Mouse (Mus musculus) spleen, postnatal 0 days (tissue): ENCODE results near the gene Glod5. TPM values are rescaled to one million over a fixed set of nuclear protein-coding genes. Genes with fewer than 3 reads are reported as not detected.

Source experiments
- polyA plus RNA-seq: library from polyadenylated mRNA; unstranded; fragments of >200 nt; fragmentation: Nextera tagmentation; extraction: Ambion mirVana; gene quantifications from 2 replicates; pipeline ENCODE4 v1.2.1, GENCODE M21; 2015

The Glod5 gene
- polyA plus RNA-seq = not detected in 2 replicates

DNA sequence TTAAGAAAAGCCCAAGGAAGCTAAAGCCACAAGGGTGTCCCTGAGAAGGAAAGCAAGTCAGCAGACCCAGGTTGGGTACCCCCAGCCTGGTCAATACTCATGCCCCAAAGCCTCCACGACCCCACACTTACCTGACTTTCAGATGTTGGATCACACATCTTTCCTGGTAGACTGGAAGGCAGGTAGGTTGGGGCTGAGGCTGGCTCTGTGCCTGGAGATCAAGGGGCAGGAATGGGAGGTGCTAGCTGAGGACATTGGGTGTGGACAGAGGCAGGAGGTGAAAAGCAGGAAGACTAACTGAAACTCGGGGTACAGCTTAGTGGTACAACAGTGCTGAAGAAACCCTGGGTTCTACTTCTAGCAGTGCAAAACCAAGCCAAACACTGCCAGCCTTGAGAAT lies at the start of gene Glod5:
Glod5 (minus strand) TSS at position 207 of the 400 bp plus-strand sequence.

DNA sequence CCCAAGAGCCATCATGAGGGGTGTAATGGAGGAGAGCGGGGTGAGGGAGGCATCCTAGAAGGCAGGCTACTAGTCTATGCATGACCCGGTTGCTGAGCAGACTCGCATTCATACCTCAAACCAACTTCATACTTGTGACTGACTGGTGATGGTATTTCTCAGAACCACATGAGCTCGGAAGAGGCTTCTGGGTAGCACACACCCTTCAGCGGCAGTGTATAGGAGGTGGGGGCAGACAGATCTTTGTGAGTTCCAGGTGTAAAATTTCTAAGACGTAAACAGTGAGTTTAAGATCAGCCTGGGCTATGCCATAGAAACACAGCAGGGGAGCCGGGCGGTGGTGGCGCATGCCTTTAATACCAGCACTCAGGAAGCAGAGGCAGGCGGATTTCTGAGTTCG lies 40.4 kb downstream of the Glod5 start, which contains the start of gene Gata1:
Gata1 (minus strand) TSS at position 180 of the 400 bp plus-strand sequence.

Other genes with a start within 250 kb of the Glod5 start
- gene Gripap1, start 228.7 kb downstream of the Glod5 start, polyA plus RNA-seq = 38.5 and 43.6 TPM in 2 replicates
- 0.41 and 0.44 TPM in 2 replicates for gene Kcnd1, start 196.2 kb downstream of the Glod5 start, polyA plus RNA-seq
- gene Otud5, start 177.1 kb downstream of the Glod5 start, polyA plus RNA-seq = 47.1 and 48.6 TPM in 2 replicates
- 4.5 and 6.1 TPM in 2 replicates for gene Pim2, start 140.2 kb downstream of the Glod5 start, polyA plus RNA-seq
- 14.2 and 17.2 TPM in 2 replicates for gene Slc35a2, start 134.5 kb downstream of the Glod5 start, polyA plus RNA-seq
- gene Pqbp1, start 119.2 kb downstream of the Glod5 start, polyA plus RNA-seq = 56.8 and 65.6 TPM in 2 replicates
- gene Timm17b, start 119.1 kb downstream of the Glod5 start, polyA plus RNA-seq = 104 and 105 TPM in 2 replicates
- not detected in 2 replicates for gene Gm10491, start 110.7 kb downstream of the Glod5 start, polyA plus RNA-seq
- gene Gm10490, start 109.0 kb downstream of the Glod5 start, polyA plus RNA-seq = not detected in 2 replicates
- 0.10 and 0.12 TPM in 2 replicates for gene Pcsk1n, start 98.7 kb downstream of the Glod5 start, polyA plus RNA-seq
- gene Eras, start 89.9 kb downstream of the Glod5 start, polyA plus RNA-seq = not detected in 2 replicates
- 4.6 and 5.7 TPM in 2 replicates for gene Hdac6, start 70.6 kb downstream of the Glod5 start, polyA plus RNA-seq
- 115 and 131 TPM in 2 replicates for gene Gata1, start 40.4 kb downstream of the Glod5 start, polyA plus RNA-seq
- 38.6 and 39.7 TPM in 2 replicates for gene Suv39h1, start 56.3 kb upstream of the Glod5 start, polyA plus RNA-seq
- 8.9 and 9.7 TPM in 2 replicates for gene Was, start 72.0 kb upstream of the Glod5 start, polyA plus RNA-seq
- gene Wdr13, start 114.4 kb upstream of the Glod5 start, polyA plus RNA-seq = 8.3 and 9.4 TPM in 2 replicates
- gene Rbm3, start 127.4 kb upstream of the Glod5 start, polyA plus RNA-seq = 848 and 905 TPM in 2 replicates
- gene Tbc1d25, start 157.7 kb upstream of the Glod5 start, polyA plus RNA-seq = 4.3 and 4.9 TPM in 2 replicates
- 33.1 and 34.2 TPM in 2 replicates for gene Ebp, start 175.0 kb upstream of the Glod5 start, polyA plus RNA-seq
- gene Porcn, start 188.0 kb upstream of the Glod5 start, polyA plus RNA-seq = 0.78 and 0.98 TPM in 2 replicates
- 35.7 and 39.1 TPM in 2 replicates for gene Ftsj1, start 233.9 kb upstream of the Glod5 start, polyA plus RNA-seq